Mouse (Mus musculus) A20 (cell line): Measurements from ENCODE around the gene Sox30.
"Not testable (repeated sequence)": the region's sequence is repeated elsewhere in the genome, so short reads cannot be mapped to it uniquely, and the experiment has no call there.

ENCODE experiments used
- DNase-seq: peaks from one replicate; pipeline ENCODE4 v3.0.0-alpha.2; 2011; ENCODE audit warnings: low read depth, low spot score

Sox30 gene

DNA sequence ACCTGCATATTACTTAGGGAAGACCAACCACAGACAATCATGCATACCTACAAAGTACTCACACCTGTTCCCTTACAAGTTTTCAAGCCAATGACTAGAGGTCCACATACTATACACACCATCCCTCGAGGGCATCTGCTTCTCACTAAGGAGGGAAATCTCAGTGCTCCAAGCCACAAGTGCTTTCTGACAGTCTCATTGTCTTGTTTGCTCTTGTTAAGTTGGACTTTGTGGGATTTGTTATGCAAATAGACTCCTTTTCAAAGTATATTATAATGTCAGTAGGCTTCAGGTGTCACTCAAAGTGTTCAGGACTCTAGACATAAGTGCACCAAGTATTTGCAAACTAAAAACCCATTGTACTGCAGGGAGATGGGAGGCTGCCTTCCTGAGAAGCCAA, 40.1 kb downstream of the Sox30 start:
- DNase-seq: no peak

DNA sequence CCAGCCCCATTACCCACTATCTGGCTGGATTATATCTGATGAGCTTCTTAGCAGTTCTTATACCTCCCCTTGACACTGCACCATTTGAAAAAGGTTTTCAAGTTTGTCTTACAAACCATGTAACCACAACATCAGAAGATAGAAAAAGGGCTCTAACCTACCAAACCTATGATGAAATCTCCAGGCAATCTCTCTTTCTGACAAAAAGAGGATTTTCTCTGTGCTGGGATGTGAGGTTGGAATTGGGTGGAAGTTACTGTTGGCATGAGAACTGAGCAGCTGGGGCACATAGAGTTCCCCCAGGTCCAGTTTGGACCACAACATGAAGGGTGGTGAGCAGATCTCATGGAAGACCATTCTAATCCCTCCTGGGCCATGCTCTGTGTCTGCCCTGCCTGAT, 41.7 kb downstream of the Sox30 start:
- DNase-seq: no peak

DNA sequence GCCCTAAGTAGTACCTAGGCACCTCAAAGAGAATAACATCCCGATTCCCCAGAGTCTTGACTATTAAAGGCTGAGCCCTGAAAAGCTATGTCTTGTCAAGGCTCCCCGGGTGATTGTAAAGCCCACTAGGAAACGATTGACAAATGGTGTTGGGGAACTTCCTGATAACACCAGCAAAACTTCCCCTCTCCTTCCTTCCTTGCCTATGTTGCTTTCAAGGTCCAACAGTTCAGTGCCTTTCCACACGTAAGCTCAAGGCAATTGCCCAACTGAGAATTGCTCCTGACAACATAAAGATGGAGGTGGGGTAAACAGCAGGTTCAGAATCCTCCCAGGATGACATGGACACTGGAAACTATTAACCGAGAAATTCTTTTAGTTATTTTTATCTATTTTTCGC, 42.9 kb downstream of the Sox30 start:
- DNase-seq: no peak

DNA sequence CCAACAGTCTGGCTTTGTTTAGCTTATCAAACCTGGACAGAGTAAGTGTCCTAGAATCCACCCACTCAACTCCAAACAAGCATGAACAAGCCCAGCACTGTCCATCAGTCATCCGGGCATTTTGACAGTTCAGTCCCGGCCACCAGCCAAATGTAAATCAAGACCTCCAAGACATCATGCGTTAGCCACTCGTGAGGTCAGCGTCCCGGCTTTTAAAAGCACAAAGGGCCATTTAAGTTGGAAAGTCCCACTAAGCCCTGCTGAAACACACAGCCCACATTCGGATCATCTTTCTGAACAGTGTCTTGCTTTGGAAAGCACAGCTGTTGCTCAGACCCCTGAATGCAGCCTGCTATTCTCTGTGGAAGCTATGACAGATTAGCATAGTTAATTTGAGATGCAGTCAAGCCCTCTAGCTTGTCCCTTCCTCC, 45.9 kb downstream of the Sox30 start:
- DNase-seq: no peak

DNA sequence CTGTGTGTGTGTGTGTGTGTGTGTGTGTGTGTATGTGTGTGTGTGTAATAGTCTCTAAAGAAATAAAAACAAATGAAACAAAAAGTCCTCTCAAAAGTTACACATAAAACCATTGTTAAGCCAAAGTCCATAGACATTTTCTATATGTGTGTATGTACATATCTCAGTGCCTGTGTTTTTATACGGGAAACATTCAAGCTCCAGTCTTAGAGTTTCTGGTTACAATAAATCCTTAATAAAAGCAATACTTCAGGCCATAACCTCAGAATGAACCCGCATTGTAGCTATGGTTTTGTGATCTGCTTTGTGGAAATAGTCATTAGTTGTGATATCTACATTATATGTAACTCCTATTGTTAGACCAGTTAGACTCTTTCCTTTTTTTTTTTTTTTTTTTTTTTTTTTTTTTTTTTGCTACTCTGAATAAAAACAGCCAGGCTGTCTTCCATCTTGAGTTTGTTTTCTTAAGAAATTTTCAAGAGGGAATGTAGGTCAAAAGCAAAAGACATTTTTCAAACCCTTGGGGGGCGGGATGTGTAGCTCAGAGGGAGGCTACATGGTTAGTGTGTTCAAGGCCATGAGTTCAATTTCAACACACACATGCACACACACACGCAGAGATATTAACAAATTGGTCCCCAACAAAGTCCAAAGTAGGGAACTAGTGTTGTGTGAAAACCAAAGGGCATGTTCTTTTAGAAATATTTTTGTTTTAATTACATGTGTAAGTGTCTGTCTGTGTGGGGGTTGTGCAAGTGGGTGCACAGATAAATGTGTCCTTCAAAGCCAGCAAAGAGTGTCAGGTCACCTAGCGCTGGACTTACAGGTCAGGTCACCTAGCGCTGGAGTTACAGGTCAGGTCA, 48.1 kb downstream of the Sox30 start:
- no peak for DNase-seq

DNA sequence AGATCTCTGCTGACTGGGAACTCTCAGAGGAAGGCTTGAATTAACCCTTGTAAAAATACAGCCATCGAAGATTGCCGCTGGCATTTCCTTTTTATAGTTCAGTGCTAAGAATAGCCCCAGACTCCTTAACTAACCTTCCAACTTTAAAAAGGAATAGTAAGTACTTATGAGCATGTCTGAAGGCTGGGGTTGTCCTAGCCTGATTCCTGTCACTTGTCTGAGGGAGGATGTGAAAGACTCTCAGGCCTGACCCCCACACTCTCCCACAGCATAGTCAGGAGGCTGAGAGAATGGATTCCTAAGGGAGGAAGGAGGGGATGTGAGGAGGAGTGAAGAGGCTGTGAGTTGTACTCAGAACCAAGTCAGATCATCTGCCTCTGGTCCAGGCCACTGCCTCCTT, 49.4 kb downstream of the Sox30 start:
- DNase-seq: no peak

DNA sequence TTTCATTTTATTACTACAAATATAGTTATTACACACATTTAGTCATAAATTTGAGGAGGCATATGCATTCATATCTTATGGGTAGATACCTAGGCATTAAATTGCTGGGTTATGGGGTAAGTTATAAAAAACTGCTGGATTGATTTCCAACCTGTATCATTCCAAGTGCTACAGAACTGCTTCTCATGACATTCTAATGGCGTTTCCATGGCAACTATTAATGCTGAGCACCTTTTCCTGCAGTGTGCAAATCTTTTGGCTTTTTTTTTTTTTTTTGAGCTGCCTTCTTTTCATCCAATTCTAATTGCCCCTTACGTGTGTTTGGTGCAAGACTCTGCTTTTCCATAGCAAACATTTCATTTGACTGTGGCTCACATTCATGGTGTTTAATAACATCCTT, 49.9 kb downstream of the Sox30 start:
- no peak for DNase-seq

DNA sequence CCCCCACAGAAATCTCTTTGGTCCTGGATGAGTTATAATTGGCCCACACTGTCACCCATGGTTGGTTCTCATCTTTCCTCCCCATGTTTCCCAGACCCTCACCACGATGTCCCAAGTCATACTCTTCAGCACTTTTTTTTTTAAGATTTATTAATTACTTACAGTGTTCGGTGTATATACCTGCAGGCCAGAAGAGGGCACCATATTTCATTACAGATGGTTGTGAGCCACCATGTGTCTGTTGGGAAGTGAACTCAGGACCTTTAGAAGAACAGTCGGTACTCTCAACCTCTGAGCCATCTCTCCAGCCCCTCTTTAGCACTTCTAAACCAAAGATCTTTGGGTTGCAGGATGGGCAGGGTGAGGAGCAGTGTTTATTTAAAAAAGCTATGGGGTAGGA, 51.4 kb downstream of the Sox30 start:
- DNase-seq: peak; percentile 53

DNA sequence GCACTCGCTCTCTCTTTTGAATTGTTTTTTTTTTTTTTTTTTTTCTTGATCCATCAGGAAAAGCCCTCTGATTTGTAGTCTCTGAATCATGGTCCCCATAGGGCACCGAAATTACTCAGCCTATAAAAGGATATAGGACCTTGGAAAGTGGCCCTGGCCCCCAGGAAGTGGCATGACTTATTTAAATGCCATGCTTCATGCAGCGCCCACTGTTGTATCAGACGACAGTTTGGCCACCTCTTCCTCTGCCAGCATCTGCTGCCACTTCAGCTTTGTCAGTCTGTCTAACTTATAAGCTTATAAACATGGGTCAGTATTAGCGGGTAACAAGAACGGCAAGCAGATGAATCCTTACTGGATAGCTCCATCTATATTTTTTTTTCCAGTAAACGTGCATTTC, 52.8 kb downstream of the Sox30 start:
- DNase-seq: no peak

DNA sequence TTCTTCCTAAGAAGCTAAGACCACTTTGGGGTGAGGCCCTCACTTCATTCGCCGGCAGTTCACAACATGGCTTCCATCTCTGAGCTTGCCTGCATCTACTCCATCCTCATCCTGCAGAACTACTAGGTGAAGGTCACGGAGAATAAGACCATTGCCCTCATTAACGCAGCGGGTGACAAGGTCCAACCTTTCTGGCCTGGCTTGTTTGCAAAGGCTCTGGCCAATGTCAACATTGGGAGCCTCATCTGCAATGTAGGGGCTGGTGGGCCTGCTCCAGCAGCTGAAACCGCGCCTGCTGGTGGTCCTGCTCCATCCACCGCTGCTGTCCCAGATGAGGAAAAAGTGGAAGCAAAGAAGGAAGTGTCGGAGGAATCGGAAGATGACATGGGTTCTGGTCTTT, 56.3 kb downstream of the Sox30 start:
- no peak for DNase-seq

DNA sequence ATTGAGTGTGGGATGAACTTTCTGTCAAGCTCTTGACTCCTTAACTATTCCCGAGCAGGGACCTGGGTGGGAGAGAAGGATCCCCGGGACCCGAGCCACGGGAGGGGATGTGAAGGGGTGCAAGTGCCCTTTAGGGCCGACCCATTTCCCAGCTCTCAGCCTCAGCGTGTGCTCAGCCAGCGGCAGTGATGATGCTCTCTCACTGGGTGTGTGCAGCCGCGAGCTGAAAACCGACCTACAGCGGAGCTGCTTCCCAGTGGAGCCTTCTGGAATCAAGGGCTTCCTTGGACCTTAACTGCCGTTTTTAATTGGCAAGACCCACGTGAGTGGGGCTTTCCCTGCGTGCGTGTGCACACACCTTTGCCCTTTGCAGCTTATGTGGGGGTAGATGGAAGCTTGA, 58.8 kb downstream of the Sox30 start:
- no peak for DNase-seq

DNA sequence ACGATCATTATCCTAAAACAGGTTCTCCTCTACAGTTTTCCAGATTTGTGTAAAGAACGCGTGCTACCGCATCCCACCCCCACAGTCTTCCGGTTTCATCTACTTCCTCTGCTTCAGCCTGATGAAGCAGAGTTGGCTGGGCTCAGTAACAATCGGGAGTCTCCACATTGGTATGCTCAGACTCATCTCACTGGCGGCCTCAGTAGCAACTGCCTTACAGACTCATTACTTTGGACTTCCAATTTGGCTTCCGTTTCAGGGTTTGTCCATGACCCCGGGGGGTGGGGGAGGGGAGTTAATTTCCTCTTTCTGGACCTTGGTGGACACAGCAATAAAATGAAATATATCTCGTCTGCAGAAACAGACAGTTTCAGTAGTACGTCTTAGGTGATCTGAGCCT, 59.2 kb downstream of the Sox30 start:
- DNase-seq: no peak

DNA sequence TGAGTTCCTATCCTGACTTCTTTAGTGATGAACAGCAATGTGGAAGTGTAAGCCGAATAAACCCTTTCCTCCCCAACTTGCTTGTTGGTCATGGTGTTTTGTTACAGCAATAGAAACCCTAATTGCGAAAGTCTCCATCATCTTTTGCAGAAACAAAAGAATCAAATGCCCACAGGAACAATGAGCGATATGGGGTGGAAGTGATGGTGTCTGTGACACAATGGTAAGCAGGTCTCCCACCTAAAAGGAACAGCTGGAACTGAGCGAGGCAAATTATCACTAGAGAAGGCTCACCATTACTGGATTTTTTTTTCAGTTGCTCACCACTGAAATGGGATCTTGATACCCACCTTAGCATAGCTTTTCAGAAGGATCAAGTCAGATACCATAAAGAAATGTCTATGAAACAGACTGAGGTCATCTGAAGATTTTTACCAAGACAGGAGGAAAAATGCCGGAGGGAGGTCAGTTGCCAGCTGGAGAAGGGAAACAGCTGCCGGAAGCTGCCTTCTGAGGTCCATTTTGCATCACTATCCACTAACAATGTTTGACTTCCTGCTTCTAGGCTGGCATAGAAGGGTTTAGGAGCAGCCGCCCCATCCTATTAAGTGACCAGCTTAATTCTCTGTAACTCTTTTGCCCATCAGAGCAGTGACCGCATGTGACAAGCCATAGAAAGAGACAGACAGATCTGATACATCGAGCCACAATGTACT, 60.9 kb downstream of the Sox30 start:
- no peak for DNase-seq

DNA sequence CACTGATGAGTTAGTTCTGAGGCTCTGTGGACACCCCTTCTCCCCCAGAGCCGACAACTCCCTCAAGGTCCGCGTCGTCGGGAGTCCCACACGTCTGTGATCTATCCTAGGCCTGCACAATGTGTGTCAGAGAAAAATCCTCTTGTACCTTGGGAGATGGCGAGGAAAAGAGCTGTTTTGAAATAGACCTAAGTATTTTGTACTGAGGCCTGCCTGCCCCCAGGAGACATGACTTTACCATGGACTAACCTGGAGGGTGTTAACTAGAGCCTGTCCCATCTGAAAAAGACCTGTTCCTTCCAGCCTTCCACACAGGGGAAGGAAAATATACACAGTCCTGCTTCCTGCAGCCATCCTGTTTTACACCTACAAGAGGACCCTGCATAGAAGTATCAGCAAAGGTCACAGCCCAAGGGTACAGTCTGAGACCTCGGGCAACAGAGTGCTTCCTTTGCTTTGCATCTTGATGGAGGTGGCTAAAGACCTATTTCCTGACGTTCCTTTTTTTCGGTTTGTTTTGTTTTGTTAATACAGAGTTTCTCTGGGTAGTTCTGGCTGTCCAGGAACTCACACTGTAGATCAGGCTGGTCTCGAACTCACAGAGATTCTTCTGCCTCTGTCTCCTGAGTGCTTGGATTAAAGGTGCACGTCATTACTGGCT, 61.6 kb downstream of the Sox30 start:
- DNase-seq: no peak

DNA sequence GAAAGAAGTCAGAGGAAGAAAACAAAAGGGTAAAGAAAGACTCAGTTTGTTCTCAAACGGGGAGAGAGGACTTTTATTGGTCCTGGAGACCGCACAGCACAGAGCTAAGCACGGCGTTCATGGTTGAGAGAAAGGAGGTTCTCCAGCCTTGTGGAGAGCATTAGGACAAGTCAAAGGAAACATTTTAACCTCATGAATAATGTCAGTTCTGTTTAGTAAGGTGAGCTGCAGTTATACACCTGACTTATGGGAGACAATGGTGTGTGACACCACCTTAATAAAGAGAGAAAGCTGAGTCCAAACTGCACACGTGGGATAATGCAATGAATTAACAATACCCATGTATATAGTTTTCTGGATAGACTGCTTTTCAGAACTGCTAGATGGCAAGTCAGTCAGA, 64.7 kb downstream of the Sox30 start:
- no peak for DNase-seq

DNA sequence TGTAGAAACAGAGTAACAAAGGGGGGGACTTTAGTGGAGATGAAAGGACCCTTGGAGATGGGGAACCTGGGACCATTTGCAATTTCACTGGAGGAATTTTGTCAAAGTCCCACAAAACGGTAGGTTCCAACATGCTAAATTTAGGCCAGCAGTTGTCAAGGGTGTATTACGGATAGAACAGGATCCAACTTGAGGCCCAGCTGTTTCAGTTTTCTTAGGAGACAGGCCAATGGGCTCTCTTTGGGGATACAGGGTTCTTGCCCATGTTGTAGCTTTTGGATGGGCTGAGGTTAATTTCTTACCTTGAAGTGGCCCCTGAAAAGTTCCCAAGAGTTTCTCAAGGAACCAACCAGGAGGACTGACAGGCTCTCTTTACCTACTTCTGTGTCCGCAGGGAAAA, 67.2 kb downstream of the Sox30 start:
- no peak for DNase-seq

DNA sequence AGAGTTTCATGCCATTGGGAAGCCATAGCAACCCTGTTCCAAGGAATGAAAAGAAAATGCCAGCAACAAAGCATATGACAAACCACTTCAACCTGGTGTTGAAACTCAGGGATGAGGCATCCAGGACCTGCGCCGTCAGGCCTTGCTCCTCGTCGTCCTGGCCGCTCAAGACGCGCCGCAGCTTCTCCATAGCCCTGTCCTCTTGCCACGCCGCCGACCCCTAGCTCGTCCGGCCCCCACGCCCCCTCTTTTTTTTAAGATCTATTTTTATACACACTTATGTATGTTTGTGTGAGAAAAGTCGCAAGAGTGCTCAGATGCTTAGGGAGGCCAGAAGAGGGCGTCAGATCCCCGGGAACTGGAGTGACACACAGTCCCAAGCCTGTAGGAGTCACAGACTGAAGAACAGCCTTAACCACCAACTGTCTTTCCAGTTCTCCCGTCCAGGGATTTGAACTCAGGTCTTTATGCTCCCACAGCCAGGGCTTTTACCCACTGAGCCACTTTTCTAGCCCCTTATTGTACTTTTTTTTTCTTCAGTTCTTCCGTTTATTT, 72.1 kb downstream of the Sox30 start, which contains the start of gene Gm12166:
Gene Gm12166 (minus strand): TSS at position 217 of the 555 bp plus-strand sequence.
- DNase-seq: peak; percentile 79

DNA sequence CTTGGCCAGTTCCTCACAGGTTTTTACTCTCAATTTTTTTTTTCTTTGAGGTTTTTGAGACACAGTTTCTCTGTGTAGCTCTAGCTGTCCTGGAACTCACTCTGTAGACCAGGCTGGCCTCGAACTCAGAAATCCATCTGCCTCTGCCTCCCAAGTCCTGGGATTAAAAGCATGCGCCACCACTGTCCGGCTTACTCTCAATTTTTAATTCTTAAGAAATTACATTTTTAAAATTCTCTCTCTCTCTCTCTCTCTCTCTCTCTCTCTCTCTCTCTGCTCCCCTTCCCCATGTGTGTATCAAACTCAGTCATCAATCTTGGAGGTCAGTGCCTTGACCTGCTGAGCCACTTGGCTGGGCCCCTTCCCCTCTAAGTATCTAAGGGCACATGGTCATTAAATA, 73.3 kb downstream of the Sox30 start:
- DNase-seq: not testable (repeated sequence)

DNA sequence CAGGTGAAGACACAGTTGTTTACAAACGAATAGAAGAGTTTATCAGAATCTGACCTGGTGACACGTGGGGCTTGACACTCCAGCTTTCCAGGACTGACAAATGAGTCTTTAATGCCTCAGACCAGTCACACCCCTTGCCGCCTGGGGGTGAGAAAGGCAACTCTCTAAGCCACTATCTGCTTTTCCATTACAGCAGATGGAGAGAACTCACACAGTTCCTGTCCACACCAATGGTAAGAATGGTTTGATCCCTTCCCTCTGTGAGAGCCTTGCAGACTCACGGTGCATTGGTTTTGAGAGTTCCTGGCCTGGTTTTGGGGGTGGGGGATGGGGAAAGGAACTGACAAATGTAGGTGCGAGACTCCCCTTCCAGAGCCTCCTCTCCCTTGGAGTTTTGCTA, 74.2 kb downstream of the Sox30 start:
- no peak for DNase-seq

DNA sequence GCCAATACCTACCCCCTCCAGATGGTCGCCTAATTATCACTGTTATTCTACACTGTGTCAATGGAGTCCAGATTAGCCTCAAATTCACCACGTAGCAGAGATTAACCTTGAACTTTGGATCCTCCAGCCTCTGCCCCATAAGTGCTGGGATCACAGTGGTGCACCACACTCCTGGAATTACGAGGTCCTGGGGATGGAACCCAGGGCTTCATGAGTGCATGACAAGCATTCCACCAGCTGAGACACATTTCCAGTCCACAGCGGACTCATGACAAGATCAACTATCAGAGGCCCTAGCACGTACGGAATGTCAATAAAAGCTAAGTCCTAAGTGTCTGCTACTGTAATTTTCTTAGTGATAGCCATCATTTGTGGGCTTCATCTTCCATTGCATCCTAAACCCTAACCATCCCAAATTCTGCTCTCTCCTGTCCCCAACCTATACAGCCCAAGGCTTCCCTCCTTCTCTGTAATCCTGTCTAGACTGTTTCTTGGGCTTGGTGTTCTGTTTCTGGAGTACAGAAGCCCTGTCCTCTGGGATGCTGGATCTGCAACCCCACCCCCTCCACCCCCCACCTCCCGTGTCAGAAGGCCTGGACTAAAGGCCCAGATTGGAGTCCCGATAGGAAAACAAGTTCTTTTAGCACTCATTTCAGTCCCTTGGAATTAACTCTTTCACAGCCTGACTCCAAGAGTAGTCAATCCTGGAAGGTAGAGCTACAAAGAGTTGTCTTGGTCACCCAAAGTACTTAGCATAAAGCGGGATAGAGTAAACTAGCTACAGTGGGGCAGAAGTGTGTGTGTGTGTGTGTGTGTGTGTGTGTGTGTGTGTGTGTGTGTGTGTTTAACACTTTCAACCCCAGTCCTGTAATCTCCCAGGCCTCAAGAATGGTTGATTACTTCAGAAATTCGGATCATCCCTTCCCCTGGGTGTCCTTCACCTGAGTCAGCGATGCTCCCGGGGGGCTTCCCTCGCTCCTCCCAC, 75.1 kb downstream of the Sox30 start:
- DNase-seq: no peak
